Mouse (Mus musculus): Measurements from ENCODE around the gene Catip.
"Not testable (repeated sequence)": the region's sequence is repeated elsewhere in the genome, so short reads cannot be mapped to it uniquely, and the experiment has no call there.

Catip gene

GRCm38 (mm10) chr1:74385064-74385463, 23.2 kb downstream of the Catip start:
- DNase-seq (ENCODE audit: low spot score): no peak

GRCm38 (mm10) chr1:74385531-74385930, 23.6 kb downstream of the Catip start:
- no peak for DNase-seq (ENCODE audit: low spot score)

DNA sequence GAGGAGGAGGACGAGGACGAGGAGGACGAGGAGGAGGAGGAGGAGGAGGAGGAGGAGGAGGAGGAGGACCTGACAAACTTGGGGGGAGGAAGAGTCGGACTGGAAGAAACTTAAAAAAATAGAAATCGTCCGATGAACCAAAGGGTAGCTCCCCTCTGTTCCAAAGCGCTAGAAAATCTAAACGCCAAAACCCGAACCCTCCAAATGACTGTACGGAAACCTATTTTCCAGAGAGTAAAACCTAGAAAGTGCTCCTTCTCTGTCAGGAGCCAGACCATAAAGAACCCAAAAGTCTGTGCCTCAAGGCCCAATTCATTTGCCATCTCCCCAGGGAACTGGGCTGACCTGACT, 24.4 kb downstream of the Catip start:
- DNase-seq (ENCODE audit: low spot score): no peak

GRCm38 (mm10) chr1:74386714-74387385, 24.9 kb downstream of the Catip start:
- peak; percentile 93 for DNase-seq (ENCODE audit: low spot score)

- no peak for DNase-seq (ENCODE audit: low spot score)
These were observed 25.6 kb downstream of the Catip start for GRCm38 (mm10) chr1:74387386-74387988.

DNA sequence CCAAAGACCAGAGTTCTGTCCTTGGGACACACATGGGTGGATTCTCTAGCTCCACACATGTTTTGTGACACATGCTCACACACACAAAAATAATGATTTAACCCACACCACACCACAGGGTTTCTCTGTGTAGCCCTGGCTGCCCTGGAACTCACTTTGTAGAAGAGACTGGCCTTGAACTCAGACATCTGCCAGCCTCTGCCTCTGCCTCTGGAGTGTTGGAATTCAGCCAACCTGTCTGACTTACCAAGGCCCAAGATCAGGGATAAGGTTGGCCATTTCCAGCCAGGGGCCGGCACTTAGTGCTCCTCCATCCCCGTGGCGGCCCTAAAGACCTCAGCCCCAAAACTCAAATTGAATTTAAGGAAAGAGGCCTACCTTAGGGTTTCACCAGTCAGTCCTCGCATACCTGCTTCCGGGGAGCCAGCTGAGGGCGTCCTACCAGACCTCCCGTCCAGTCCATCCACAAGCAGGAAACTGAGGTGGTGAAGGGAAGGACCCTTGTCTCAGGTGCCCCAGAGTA, 26.6 kb downstream of the Catip start:
- DNase-seq (ENCODE audit: low spot score): no peak

GRCm38 (mm10) chr1:74389831-74390286, 28.0 kb downstream of the Catip start:
- peak; percentile 59 for DNase-seq (ENCODE audit: low spot score)

- DNase-seq (ENCODE audit: low spot score): peak; percentile 87
These were observed 28.5 kb downstream of the Catip start for GRCm38 (mm10) chr1:74390287-74390906.

- DNase-seq (ENCODE audit: low spot score): peak; percentile 97
These were observed 29.2 kb downstream of the Catip start, which contains the start of gene Ctdsp1 for GRCm38 (mm10) chr1:74390924-74391748. Ctdsp1 (plus strand) TSS chr1:74391509.

DNA sequence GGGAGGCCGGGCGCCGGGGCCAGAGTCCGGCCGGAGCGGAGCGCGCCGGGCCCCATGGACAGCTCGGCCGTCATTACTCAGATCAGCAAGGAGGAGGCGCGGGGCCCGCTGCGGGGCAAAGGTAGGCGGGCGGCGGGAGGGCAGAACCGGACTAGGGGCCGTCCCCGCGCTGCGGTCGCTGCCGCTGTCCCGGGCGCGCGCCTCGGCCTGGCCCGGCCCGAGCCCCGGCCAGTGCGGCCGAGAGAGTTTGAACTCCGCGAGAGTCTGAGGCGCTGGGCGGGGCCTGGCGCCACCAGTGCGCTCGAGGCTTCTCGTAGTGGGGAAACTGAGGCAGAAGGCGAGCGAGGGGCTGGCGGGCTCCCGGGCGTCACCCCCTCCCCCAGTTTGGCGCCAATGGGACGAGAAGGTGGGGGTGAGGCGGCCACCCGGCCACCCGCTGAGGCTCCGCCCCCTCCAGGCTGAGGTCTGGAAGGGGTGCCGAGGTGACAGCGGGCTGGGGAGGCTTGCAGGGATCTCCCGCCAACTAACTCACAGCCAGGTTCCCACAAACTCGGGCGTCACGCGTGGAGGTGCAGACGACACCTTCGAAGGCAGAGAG, 30.0 kb downstream of the Catip start:
- peak; percentile 91 for DNase-seq (ENCODE audit: low spot score)

GRCm38 (mm10) chr1:74392446-74392994, 30.6 kb downstream of the Catip start:
- DNase-seq (ENCODE audit: low spot score): peak; percentile 60

DNA sequence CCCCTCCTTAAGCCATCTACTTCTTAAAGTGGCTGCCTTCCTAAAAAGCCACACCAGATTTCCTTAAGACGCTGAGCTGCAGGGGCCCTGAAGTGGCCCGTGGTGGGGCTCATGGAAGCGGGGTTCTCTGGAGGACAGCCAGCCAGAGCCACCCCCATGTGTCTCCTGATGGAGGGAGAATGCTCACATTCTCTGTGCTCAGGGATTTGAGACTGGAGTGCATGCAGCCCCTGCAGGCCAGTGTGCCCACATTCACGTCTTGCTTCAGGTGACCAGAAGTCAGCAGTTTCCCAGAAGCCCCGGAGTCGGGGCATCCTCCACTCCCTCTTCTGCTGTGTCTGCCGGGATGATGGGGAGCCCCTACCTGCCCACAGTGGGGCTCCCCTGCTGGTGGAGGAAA, 31.1 kb downstream of the Catip start:
- DNase-seq (ENCODE audit: low spot score): no peak

DNA sequence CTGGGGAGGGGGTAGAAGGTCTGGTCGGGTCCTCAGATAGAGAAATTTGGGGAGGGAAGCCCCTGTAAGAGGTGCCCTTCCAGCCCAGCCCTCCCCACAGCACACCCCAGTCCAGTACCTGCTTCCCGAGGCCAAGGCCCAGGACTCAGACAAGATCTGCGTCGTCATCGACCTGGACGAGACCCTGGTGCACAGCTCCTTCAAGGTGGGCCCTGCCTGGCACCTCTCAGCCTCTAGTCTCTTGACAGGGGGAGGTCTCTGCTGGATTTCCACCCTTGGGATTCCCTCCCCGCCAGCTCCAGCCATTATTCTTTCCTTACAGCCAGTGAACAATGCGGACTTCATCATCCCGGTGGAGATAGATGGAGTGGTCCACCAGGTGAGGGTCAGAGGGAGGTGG, 31.8 kb downstream of the Catip start:
- DNase-seq (ENCODE audit: low spot score): no peak

DNA sequence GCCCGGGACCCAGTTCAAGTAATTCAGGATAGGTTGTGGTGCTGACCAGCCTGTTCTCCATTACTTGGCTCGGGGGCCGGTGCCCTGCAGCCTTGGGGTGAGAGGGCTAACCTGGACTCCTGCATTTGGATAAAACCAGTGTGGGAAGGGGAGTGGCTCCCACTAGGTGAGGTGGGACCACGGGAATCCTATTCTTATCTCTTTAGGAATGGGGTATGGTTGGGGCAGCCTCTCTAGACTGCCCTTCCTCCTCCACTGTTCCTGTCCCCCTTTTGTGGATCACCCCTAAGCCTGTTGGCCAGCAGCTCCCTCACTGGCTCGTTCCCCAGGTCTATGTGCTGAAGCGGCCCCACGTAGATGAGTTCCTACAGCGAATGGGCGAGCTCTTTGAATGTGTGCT, 32.4 kb downstream of the Catip start:
- no peak for DNase-seq (ENCODE audit: low spot score)

GRCm38 (mm10) chr1:74394858-74395257, 33.0 kb downstream of the Catip start:
- no peak for DNase-seq (ENCODE audit: low spot score)

- no peak for DNase-seq (ENCODE audit: low spot score)
These were observed 33.4 kb downstream of the Catip start for GRCm38 (mm10) chr1:74395290-74395689.

DNA sequence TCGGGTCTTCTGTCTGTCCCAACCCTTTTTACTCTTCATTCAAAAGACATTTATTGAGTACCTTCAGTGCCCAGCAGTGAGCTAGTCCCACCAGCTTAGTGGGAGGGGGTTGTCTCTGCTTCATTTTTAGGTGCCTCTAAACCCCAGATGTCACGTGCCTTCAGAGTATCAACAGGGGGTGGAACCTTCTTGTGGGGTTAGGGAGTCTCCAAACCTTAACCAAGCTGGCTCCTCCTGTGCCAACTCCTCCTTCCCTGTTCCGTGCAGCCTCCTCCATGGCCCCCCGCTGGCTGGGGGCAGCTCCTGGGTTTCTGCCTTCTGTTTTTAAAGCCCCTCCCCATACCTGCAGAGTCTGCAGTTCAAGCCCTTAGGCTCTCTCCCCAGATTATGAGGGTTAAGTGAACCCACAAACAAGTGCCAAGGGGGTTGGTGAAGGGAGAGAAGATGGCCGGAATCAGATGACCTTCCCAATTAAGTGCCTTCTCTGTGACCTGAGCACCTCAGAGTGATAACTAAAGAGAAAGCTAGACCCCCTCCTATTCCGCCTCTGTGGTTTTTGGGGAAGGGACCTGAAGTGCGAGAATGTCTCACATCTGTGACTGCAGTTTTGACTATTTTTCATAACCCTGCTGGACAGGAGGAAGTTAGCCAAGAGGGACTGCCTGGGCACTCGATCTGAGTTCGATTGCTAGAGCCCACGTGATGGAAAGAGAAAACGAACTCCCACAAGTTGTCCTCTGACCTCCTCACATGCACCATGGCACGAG, 34.7 kb downstream of the Catip start:
- not testable (repeated sequence) for DNase-seq (ENCODE audit: low spot score)

GRCm38 (mm10) chr1:74397268-74397918, 35.5 kb downstream of the Catip start:
- peak; percentile 99 for DNase-seq (ENCODE audit: low spot score)

- peak; percentile 81 for DNase-seq (ENCODE audit: low spot score)
These were observed 36.1 kb downstream of the Catip start for GRCm38 (mm10) chr1:74397919-74398451.

DNA sequence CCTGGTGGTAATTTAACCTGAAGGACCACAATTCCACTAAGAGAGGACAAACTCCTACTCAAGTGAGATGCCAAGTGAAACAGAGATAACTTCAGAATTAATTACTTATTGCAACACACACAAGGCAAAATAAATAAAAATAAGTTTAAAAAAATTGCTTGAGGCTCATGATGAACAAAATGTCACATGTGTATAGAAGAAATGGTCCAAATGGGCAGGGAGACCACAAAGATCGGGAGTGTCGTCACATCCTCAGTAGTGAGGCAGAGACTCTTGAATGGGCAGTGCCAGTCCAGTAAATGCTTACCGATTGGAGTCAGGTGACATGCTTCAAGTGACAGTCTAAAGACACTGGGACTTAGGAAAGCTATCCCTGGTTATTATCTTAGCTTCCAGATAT, 38.6 kb downstream of the Catip start:
- DNase-seq (ENCODE audit: low spot score): no peak
